Mouse (Mus musculus): Measurements from ENCODE around the gene Cryab.

Cryab gene

DNA sequence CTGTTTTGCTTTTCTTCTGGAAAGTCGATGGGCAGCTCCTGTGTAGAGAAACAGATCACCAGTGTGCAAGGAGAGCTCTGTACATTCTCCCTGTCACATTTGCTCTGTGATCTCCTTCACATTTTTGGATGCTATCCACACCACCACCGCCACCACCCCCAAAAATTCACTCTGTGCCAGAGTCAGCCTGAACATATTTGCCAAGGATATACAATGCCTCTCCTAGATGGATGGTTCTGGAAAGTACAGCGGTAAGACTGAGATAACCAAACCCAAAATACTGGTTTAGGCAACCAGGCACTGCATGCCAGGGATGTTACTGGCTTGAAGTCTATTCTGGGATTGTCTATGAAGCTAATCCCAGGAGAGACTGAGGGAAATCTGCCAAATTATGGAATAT, 8.9 kb upstream of the Cryab start:
- no peak for DNase-seq (ENCODE audit: low read depth, low spot score)

- peak; percentile 31 for DNase-seq (ENCODE audit: low read depth, low spot score)
Observed at GRCm38 (mm10) chr9:50742744-50743143, 8.4 kb upstream of the Cryab start.

GRCm38 (mm10) chr9:50745806-50746205, 5.3 kb upstream of the Cryab start:
- DNase-seq (ENCODE audit: low read depth, low spot score) = no peak

- peak; percentile 90 for DNase-seq (ENCODE audit: low read depth, low spot score)
Observed at GRCm38 (mm10) chr9:50746214-50746677, 4.9 kb upstream of the Cryab start, which contains the start of gene 2310030G06Rik. TSS of gene 2310030G06Rik (minus strand) at chr9:50746536.

GRCm38 (mm10) chr9:50750706-50751105, 419 bp upstream of the Cryab start:
- no peak for DNase-seq (ENCODE audit: low read depth, low spot score)

GRCm38 (mm10) chr9:50752054-50752602, 1.0 kb downstream of the Cryab start, which contains the start of gene Hspb2:
TSS of gene Hspb2 (minus strand) at chr9:50752354.
- DNase-seq (ENCODE audit: low read depth, low spot score) = peak; percentile 37

DNA sequence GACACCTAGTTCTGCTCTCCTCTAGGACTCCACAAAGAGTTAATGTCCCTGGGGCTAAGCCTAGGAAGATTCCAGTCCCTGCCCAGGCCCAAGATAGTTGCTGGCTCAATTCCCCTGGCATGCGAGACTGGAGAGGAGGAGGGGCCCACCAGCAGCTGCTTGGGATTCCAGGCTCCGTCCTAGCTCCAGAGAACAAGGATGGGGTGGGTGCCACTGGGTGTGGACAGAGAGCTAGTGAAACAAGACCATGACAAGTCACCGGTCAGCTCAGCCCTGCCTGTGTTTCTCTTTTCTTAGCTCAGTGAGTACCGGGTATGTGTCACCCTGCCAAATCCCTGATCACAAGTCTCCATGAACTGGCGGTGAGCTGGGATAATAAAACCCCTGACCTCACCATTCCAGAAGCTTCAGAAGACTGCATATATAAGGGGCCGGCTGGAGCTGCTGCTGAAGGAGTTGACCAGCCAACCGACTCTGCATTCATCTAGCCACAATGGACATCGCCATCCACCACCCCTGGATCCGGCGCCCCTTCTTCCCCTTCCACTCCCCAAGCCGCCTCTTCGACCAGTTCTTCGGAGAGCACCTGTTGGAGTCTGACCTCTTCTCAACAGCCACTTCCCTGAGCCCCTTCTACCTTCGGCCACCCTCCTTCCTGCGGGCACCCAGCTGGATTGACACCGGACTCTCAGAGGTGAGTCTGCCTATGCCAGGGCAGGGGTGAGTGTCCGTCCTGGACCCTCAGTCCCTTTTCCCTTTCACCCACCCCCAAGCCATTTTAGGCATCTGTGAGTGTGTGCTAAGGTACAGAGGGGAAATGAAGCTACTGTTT, 1.9 kb downstream of the Cryab start:
- DNase-seq (ENCODE audit: low read depth, low spot score) = peak; percentile 80

DNA sequence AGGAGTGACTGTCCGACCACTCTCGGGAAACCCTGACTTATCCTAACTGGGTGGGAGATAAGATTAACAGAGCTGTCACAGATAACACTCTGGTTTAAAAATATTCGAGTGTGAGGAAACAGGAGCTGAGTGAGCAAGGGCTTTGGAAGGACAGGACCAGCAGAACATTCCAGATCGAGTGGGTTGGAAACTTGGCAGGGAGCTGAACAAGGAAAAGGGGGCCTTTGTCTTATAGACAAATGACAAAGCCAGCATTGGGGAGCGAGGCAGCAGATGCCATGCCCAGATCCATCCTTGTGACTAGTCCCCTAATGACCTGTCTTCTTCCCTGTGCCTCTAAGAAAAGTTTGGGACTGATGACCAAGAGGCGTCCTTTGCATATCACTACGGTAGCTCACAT, 2.8 kb downstream of the Cryab start:
- DNase-seq (ENCODE audit: low read depth, low spot score) = no peak

GRCm38 (mm10) chr9:50756711-50757110, 5.6 kb downstream of the Cryab start:
- no peak for DNase-seq (ENCODE audit: low read depth, low spot score)

GRCm38 (mm10) chr9:50761520-50762243, 10.6 kb downstream of the Cryab start:
- no peak for DNase-seq (ENCODE audit: low read depth, low spot score)

DNA sequence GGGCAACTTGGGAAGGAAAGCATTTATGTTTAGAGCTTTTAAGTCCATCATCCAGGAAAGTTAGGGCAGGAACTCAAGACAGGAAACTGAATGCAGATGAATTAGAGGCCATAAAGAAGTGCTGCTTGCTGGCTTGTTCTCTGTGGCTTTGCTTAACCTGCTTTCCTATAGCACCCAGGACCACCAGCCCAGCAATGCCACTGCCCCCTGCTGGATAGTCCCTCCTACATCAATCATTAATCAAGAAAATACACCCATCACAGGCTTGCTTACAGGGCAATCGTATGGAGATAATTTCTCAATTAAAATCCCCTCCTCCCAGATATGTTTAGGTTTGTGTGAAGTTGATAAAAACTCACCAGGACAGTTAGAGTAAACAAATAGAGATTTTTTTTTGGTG, 12.2 kb downstream of the Cryab start:
- DNase-seq (ENCODE audit: low read depth, low spot score) = no peak

- DNase-seq (ENCODE audit: low read depth, low spot score) = peak; percentile 16
Observed at GRCm38 (mm10) chr9:50767531-50768106, 16.5 kb downstream of the Cryab start.

DNA sequence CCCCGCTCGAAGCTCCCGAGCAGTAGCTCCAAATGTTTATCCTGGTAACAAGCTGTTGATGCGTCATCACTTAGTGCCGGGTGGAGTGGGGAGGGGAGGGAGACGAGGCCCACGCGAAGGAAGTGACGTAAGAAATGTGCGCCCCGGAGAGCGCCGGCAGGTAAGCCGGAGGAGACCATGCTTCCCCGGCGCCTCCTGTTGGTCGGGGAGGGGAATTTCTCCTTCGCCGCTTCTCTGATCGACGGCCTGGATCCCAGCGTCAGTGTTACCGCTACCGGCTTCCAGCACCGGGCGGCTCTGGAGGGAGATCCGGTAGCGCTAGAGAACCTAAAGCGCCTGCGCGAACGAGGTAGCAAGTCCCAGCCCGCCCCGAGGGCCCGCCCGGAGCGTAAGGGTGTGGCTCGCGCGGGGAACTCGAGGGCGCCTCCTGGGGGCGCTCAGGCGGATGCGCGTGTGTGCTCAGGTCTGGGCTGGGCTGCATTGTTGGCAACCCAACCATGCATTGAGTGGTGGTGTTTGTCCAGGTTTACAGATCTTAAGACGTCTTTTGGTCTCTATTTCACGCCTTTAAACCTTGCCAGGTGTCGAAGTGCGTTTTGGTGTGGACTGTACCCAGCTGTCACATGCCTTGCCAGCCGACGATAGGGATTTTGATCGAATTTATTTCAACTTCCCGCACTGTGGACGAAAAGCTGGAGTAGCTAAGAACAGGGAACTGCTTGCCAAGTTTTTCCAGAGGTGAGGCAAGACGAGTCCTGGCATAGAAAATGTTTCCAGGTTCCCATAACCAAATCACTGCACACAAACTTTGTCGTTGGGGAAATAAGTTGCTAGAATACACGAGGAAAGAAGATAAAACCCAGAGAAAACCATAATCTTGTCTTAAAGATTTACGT, 17.2 kb downstream of the Cryab start, which contains the start of gene Fdxacb1:
Fdxacb1 (plus strand) TSS at position 130 of the 896 bp plus-strand sequence.
- peak; percentile 99 for DNase-seq (ENCODE audit: low read depth, low spot score)

DNA sequence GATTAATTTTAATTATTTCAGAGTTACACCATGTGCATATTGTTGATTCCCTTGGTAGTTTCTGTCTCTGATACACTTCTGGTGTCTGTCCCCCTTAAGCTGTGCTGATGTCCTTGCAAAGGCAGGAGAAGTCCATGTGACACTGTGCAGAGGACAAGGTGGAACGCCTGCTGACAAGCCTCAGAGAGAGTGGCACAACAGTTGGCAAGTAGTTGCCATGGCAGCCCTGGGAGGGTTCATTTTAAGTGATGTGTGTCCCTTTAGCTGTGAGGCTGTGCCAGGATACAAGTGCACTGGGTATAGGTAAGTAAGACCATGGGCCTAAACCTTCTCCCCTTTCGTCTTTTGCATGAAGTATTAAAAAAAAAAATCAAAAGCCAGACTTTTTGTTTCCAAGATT, 18.9 kb downstream of the Cryab start:
- DNase-seq (ENCODE audit: low read depth, low spot score) = no peak

DNA sequence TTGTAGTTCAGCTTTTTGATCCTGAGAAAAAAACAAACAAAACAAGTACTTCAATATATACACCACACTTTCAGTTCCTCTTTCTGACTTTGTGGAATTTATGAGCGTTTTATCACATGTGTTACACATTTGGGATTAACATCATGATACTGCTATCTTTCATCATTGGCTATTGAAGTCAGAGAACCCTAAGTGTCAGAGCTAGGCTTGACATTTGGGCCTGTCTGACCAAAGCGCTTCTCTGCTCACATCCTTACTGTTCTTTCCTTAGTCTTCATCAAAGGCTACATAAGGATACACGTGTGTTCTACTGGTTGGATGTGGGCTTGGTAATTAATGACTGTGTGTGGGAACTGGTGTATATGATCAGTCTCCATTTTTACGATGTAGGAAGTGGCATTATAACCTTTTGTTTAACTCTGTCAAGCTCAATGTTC, 22.9 kb downstream of the Cryab start:
- no peak for DNase-seq (ENCODE audit: low read depth, low spot score)

DNA sequence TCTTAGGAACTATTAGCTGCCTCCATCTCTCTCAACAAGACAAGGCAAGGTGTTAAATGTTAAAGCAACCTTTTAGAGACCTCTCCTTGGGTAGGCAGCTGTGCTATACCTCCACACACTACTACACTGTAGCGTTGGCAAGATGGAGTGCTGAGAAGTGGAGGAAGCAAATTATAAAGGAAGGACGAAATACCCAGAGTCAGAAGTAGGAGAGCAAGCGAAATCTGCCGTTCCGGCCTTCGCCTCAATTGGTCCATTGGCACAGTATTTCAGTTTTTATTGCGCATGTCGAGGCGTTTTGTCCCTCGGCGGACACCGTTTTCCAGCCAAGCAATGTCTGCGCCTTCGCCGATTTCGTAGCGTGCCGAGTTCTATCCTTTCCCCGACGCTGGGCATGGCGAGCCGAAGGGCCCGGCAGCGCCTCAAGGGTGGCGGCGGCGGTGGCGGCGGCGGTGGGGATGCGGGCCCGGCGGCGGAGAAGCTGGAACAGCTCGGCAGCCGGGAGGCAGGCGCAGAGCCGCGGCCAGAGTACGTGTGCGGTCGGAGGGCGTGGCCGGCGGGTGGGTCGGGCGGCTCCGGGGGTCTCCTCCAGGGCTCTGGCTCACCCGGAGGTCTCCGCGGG, 24.0 kb downstream of the Cryab start, which contains the start of the genes Alg9 and 1110032A03Rik:
Alg9 (plus strand) TSS at position 29 of the 622 bp plus-strand sequence.
1110032A03Rik (minus strand) TSS at position 530 of the 622 bp plus-strand sequence.
- DNase-seq (ENCODE audit: low read depth, low spot score) = peak; percentile 87

GRCm38 (mm10) chr9:50775662-50776126, 24.6 kb downstream of the Cryab start:
- DNase-seq (ENCODE audit: low read depth, low spot score) = peak; percentile 51

- DNase-seq (ENCODE audit: low read depth, low spot score) = peak; percentile 16
Observed at GRCm38 (mm10) chr9:50776162-50776760, 25.1 kb downstream of the Cryab start.

- DNase-seq (ENCODE audit: low read depth, low spot score) = peak; percentile 61
Observed at GRCm38 (mm10) chr9:50782155-50782554, 31.0 kb downstream of the Cryab start.
